Mouse (Mus musculus) kidney, embryonic 15.5 days (tissue): Measurements from ENCODE around the gene Lyst. TPM values are rescaled to one million over a fixed set of nuclear protein-coding genes. Genes with fewer than 3 reads are reported as not detected.

Experiments used
- ATAC-seq: fragments of 200-750 bp; cut with Nextera tagmentation; replicated peaks from 2 replicates; pipeline ENCODE4 v1.8.0; 2017; ENCODE audit warnings: moderate TSS enrichment; ENCODE audit not compliant: low FRiP score
- H3K27ac ChIP-seq: fragments of 300-500 bp; sonication (generic); 2 replicates; pipeline ENCODE4 v1.5.1; 2015; ENCODE audit warnings: mild to moderate bottlenecking, inconsistent platforms
- H3K27me3 ChIP-seq: fragments of 300-500 bp; sonication (generic); 2 replicates; pipeline ENCODE4 v1.6.1; 2015; ENCODE audit warnings: inconsistent platforms
- H3K36me3 ChIP-seq: fragments of 300-500 bp; sonication (generic); 2 replicates; pipeline ENCODE4 v1.6.1; 2015; ENCODE audit warnings: inconsistent platforms
- H3K4me1 ChIP-seq: fragments of 300-500 bp; sonication (generic); 2 replicates; pipeline ENCODE4 v1.6.1; 2015; ENCODE audit warnings: inconsistent platforms
- H3K4me2 ChIP-seq: fragments of 300-500 bp; sonication (generic); 2 replicates; pipeline ENCODE4 v1.6.1; 2015; ENCODE audit warnings: moderate library complexity, mild to moderate bottlenecking, inconsistent platforms
- H3K4me3 ChIP-seq: fragments of 300-500 bp; sonication (generic); replicated peaks from 2 replicates; pipeline ENCODE4 v1.5.1; 2015; ENCODE audit warnings: mild to moderate bottlenecking, inconsistent platforms
- H3K9ac ChIP-seq: fragments of 300-500 bp; sonication (generic); 2 replicates; pipeline ENCODE4 v1.6.1; 2015; ENCODE audit warnings: mild to moderate bottlenecking, inconsistent platforms
- H3K9me3 ChIP-seq: fragments of 300-500 bp; sonication (generic); replicated peaks from 2 replicates; pipeline ENCODE4 v1.6.1; 2016; ENCODE audit warnings: inconsistent platforms
- WGBS: fragments of 180-500 bp; shearing (Covaris S2); methylation state at CpG from one replicate; pipeline ENCODE4 v1.1.7; 2015; ENCODE audit warnings: mixed read lengths; 5-methylcytosine and 5-hydroxymethylcytosine counted together
- polyA plus RNA-seq: library from polyadenylated mRNA; unstranded; fragments of >200 nt; fragmentation: Nextera tagmentation; extraction: Ambion mirVana; gene quantifications from 2 replicates; pipeline ENCODE4 v1.2.1, GENCODE M21; 2015

The Lyst gene
- polyA plus RNA-seq, 1 experiment from 2014 or later, result 4.2 TPM

- Histone ChIP-seq H3K27me3 (no peaks in the 10 kb centered on the region), H3K4me2 (no peak overlapping the region), H3K4me3 (no peak overlapping the region), H3K9ac (no peak overlapping the region), H3K4me1 (0 out of 2 replicates have a peak, but pooled peaks cover 6% of the 10 kb centered on the region), H3K27ac (no peak overlapping the region), H3K36me3 (no peaks in the 10 kb centered on the region), H3K9me3 (no peaks in the 10 kb centered on the region)
- WGBS, result 38% methylated on average over 2 of the region's 2 CpGs
- ATAC-seq, result no peak; the same call in 1 of the 2 replicates
Observed at GRCm38 (mm10) chr13:13609655-13610054, 19.5 kb downstream of the Lyst start.

GRCm38 (mm10) chr13:13612882-13613281 lies 22.7 kb downstream of the Lyst start:
- peak; percentile 49; the same call in 1 of the 2 replicates for ATAC-seq
- H3K27ac ChIP-seq, result no peak overlapping the region
- no peaks in the 10 kb centered on the region for H3K27me3 ChIP-seq
- no peaks in the 10 kb centered on the region for H3K4me1 ChIP-seq
- 94% methylated on average over 1 of the region's 1 CpGs for WGBS
- H3K9me3 ChIP-seq, result no peaks in the 10 kb centered on the region
- no peak overlapping the region for H3K4me2 ChIP-seq
- H3K4me3 ChIP-seq, result no peak overlapping the region
- H3K36me3 ChIP-seq, result peaks cover 6% of the 10 kb centered on the region
- no peak overlapping the region for H3K9ac ChIP-seq

GRCm38 (mm10) chr13:13614235-13614634 lies 24.0 kb downstream of the Lyst start:
- H3K36me3 ChIP-seq, result peaks cover 17% of the 10 kb centered on the region
- 89% methylated on average over 4 of the region's 4 CpGs for WGBS
- H3K4me2 ChIP-seq, result no peak overlapping the region
- H3K27ac ChIP-seq, result no peak overlapping the region
- no peak for ATAC-seq
- H3K27me3 ChIP-seq, result no peaks in the 10 kb centered on the region
- H3K9me3 ChIP-seq, result no peaks in the 10 kb centered on the region
- H3K4me1 ChIP-seq, result no peaks in the 10 kb centered on the region
- H3K9ac ChIP-seq, result no peak overlapping the region
- H3K4me3 ChIP-seq, result no peak overlapping the region

- H3K9me3 ChIP-seq, result no peaks in the 10 kb centered on the region
- no peak overlapping the region for H3K9ac ChIP-seq
- H3K27me3 ChIP-seq, result no peaks in the 10 kb centered on the region
- no peak for ATAC-seq
- no peaks in the 10 kb centered on the region for H3K4me1 ChIP-seq
- no peak overlapping the region for H3K4me3 ChIP-seq
- WGBS, result 80% methylated on average over 5 of the region's 5 CpGs
- H3K36me3 ChIP-seq, result peaks cover 17% of the 10 kb centered on the region
- H3K27ac ChIP-seq, result no peak overlapping the region
- H3K4me2 ChIP-seq, result no peak overlapping the region
Observed at GRCm38 (mm10) chr13:13621456-13621855, 31.3 kb downstream of the Lyst start.

- WGBS, result 90% methylated on average over 3 of the region's 3 CpGs
- ATAC-seq, result no peak
- H3K27ac ChIP-seq, result no peak overlapping the region
- peaks cover 12% of the 10 kb centered on the region; the same call in 1 of the 2 replicates for H3K36me3 ChIP-seq
- no peaks in the 10 kb centered on the region for H3K9me3 ChIP-seq
- no peak overlapping the region for H3K9ac ChIP-seq
- H3K4me3 ChIP-seq, result no peak overlapping the region
- H3K4me1 ChIP-seq, result no peaks in the 10 kb centered on the region
- H3K4me2 ChIP-seq, result no peak overlapping the region
- no peaks in the 10 kb centered on the region for H3K27me3 ChIP-seq
Observed at GRCm38 (mm10) chr13:13622565-13622964, 32.4 kb downstream of the Lyst start.

DNA sequence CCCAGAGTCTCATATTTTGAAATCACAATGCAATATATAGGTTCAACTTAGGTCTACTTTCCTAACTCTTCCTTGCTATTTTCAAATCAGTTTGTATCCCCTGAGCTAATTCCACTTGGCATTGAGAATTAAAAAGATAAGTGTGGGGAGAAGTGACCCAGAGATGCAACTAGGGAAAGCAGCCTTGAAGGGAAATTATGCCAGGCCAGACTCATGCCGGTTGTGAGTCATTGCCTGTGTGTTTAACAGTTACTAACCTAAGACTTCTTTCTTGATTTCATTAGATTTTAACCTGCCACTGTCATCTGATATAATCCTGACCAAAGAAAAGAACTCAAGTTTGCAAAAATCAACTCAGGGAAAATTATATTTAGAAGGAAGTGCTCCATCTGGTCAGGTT lies 43.5 kb downstream of the Lyst start:
- ATAC-seq, result no peak
- Histone ChIP-seq H3K36me3 (peaks cover 21% of the 10 kb centered on the region), H3K27me3 (no peaks in the 10 kb centered on the region), H3K4me3 (no peak overlapping the region), H3K9ac (no peak overlapping the region), H3K9me3 (no peaks in the 10 kb centered on the region), H3K4me1 (no peaks in the 10 kb centered on the region), H3K27ac (no peak overlapping the region), H3K4me2 (no peak overlapping the region)
- WGBS, result 90% methylated on average over 1 of the region's 1 CpGs

DNA sequence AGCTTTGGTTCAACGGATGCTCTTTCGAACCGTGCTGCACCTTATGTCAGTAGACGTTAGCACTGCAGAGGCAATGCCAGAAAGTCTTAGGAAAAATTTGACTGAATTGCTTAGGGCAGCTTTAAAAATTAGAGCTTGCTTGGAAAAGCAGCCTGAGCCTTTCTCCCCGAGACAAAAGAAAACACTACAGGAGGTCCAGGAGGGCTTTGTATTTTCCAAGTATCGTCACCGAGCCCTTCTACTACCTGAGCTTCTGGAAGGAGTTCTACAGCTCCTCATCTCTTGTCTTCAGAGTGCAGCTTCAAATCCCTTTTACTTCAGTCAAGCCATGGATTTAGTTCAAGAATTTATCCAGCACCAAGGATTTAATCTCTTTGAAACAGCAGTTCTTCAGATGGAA lies 44.5 kb downstream of the Lyst start:
- WGBS, result 77% methylated on average over 7 of the region's 7 CpGs
- no peaks in the 10 kb centered on the region for H3K9me3 ChIP-seq
- no peak overlapping the region for H3K9ac ChIP-seq

DNA sequence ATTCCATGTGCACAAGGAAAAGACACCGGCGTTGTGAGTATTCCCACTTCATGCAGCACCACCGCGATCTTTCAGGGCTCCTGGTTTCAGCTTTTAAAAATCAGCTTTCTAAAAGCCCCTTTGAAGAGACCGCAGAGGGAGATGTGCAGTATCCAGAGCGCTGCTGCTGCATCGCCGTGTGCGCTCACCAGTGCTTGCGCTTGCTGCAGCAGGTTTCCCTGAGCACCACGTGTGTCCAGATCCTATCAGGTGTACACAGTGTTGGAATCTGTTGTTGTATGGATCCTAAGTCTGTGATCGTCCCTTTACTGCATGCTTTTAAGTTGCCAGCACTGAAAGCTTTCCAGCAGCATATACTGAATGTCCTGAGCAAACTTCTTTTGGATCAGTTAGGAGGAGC lies 45.0 kb downstream of the Lyst start:
- no peaks in the 10 kb centered on the region for H3K9me3 ChIP-seq
- WGBS, result 77% methylated on average over 12 of the region's 12 CpGs
- ATAC-seq, result no peak
- no peaks in the 10 kb centered on the region for H3K4me1 ChIP-seq
- no peaks in the 10 kb centered on the region for H3K27me3 ChIP-seq
- no peak overlapping the region for H3K27ac ChIP-seq
- no peak overlapping the region for H3K9ac ChIP-seq
- H3K4me3 ChIP-seq, result no peak overlapping the region
- H3K4me2 ChIP-seq, result no peak overlapping the region
- peaks cover 21% of the 10 kb centered on the region for H3K36me3 ChIP-seq

More for the DNA sequence above, 44.5 kb downstream of the Lyst start:
- Histone ChIP-seq H3K4me3 (no peak overlapping the region), H3K36me3 (peaks cover 21% of the 10 kb centered on the region), H3K27me3 (no peaks in the 10 kb centered on the region), H3K4me2 (no peak overlapping the region), H3K4me1 (no peaks in the 10 kb centered on the region), H3K27ac (no peak overlapping the region)
- no peak for ATAC-seq

DNA sequence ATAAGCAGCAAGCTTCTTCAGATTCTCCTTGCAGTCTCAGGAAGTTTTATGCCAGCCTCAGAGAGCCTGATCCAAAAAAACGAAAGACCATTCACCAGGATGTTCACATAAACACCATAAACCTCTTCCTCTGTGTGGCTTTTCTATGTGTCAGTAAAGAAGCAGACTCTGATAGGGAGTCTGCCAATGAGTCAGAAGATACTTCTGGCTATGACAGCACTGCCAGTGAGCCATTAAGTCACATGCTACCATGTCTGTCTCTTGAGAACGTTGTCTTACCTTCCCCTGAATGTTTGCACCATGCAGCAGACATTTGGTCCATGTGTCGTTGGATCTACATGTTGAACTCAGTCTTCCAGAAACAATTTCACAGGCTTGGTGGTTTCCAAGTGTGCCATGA lies 47.4 kb downstream of the Lyst start:
- Histone ChIP-seq H3K9me3 (no peaks in the 10 kb centered on the region), H3K36me3 (peaks cover 21% of the 10 kb centered on the region), H3K4me1 (no peaks in the 10 kb centered on the region), H3K4me3 (no peak overlapping the region), H3K27ac (no peak overlapping the region), H3K4me2 (no peak overlapping the region), H3K9ac (no peak overlapping the region), H3K27me3 (no peaks in the 10 kb centered on the region)
- ATAC-seq, result no peak
- 75% methylated on average over 3 of the region's 3 CpGs for WGBS

DNA sequence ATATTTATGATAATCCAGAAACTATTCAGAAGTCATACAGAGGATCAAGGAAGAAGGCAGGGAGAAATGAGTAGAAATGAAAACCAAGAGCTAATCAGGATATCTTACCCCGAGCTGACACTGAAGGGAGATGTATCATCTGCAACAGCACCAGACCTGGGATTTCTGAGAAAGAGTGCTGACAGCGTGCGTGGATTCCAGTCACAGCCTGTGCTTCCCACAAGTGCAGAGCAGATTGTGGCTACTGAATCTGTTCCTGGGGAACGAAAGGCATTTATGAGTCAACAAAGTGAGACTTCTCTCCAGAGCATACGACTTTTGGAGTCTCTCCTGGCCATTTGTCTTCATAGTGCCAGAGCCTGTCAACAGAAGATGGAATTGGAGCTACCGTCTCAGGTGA lies 47.8 kb downstream of the Lyst start:
- no peak overlapping the region for H3K4me3 ChIP-seq
- no peaks in the 10 kb centered on the region for H3K4me1 ChIP-seq
- 70% methylated on average over 6 of the region's 6 CpGs for WGBS
- H3K4me2 ChIP-seq, result no peak overlapping the region
- H3K36me3 ChIP-seq, result peaks cover 21% of the 10 kb centered on the region
- no peak for ATAC-seq
- no peaks in the 10 kb centered on the region for H3K9me3 ChIP-seq
- no peak overlapping the region for H3K27ac ChIP-seq
- no peak overlapping the region for H3K9ac ChIP-seq
- no peaks in the 10 kb centered on the region for H3K27me3 ChIP-seq

GRCm38 (mm10) chr13:13638725-13639124 lies 48.5 kb downstream of the Lyst start:
- Histone ChIP-seq H3K4me1 (no peaks in the 10 kb centered on the region), H3K27me3 (no peaks in the 10 kb centered on the region), H3K4me3 (no peak overlapping the region), H3K9ac (no peak overlapping the region), H3K36me3 (peaks cover 21% of the 10 kb centered on the region), H3K4me2 (no peak overlapping the region), H3K9me3 (no peaks in the 10 kb centered on the region), H3K27ac (no peak overlapping the region)
- no peak for ATAC-seq
- 77% methylated on average over 4 of the region's 4 CpGs for WGBS

DNA sequence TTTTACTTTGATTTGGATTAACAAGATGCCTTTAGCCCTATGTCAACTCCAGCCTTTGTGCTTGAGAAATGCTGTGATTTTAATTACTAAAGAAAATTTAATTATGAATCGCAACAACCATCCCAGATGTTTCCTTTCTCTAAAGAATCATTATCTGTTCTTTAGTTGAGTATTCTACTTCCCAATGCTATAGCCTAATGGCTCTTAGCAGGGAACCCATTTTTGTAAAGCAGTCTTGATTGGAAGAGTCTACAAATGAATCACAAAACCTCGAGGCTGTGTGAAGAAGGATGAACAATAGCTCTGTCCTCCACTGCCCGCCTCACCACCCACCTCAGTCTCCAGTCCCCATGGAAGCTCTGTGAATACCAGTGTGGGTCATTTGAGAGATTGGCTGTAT lies 57.1 kb downstream of the Lyst start:
- ATAC-seq, result no peak
- Histone ChIP-seq H3K27me3 (no peaks in the 10 kb centered on the region), H3K36me3 (peaks cover 7% of the 10 kb centered on the region), H3K4me3 (no peak overlapping the region), H3K4me2 (no peak overlapping the region), H3K27ac (no peak overlapping the region), H3K9ac (no peak overlapping the region), H3K4me1 (no peaks in the 10 kb centered on the region), H3K9me3 (no peaks in the 10 kb centered on the region)
- WGBS, result 82% methylated on average over 3 of the region's 3 CpGs

DNA sequence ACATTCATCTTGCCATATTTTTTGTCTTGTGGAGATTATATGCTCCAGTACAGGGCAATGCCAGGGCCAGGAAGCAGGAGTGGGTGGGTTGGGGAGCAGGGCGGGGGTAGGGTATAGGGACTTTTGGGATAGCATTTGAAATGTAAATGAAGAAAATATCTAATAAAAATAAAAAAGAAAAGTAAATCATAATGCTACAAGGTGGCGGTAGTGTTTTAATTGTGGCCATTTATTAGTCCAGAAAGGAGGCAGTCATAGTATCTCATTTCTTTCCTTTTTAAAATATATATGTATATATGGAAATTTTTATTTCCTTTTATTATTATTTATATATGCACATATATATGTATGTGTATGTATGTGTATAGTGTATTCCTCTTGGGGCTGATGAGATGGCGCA lies 65.3 kb downstream of the Lyst start:
- Histone ChIP-seq H3K27ac (no peak overlapping the region), H3K4me1 (no peaks in the 10 kb centered on the region), H3K27me3 (no peaks in the 10 kb centered on the region), H3K4me3 (no peak overlapping the region), H3K4me2 (no peak overlapping the region), H3K36me3 (peaks cover 7% of the 10 kb centered on the region), H3K9ac (no peak overlapping the region), H3K9me3 (no peaks in the 10 kb centered on the region)
- no peak for ATAC-seq
- WGBS, result 93% methylated on average over 3 of the region's 3 CpGs
